Mouse (Mus musculus): ENCODE data around the gene Trim66. TPM values are rescaled to one million over a fixed set of nuclear protein-coding genes. Genes with fewer than 3 reads are reported as not detected.

The Trim66 gene
- polyA plus RNA-seq, 2 experiments, result 0.03 TPM

- ATAC-seq (ENCODE audit: insufficient read depth), result no peak
- H3K4me3 ChIP-seq (ENCODE audit: insufficient read depth in 1 of 2, low read depth in 2 of 2, low read length in 2 of 2), result no peak overlapping the region
- no peaks in the 10 kb centered on the region for H3K9me3 ChIP-seq (ENCODE audit: control insufficient read depth, low read length)
- no peaks in the 10 kb centered on the region for H3K27me3 ChIP-seq (ENCODE audit: control insufficient read depth, insufficient read depth, low read length)
- no peak overlapping the region for H3K27ac ChIP-seq
- WGBS (ENCODE audit: insufficient replicate concordance), result 74% methylated on average over 8 of the region's 8 CpGs
- no peak overlapping the region for H3K9ac ChIP-seq (replicated peaks)
- no peaks in the 10 kb centered on the region for H3K36me3 ChIP-seq (replicated peaks; ENCODE audit: control insufficient read depth, insufficient read depth, low read depth)
- TF ChIP-seq CTCF (IDR thresholded peaks at IDR 0.05; ENCODE audit: low read depth) (no peak), EP300 (IDR thresholded peaks at IDR 0.05; ENCODE audit: low read depth) (no peak)
- no peaks in the 10 kb centered on the region for H3K4me1 ChIP-seq (replicated peaks; ENCODE audit: control insufficient read depth in 2 of 2, insufficient read depth in 2 of 2, low read length in 1 of 2)
- no peak for DNase-seq (ENCODE audit: low read depth in 3 of 3, low spot score in 3 of 3)
- no peak overlapping the region for H3K4me2 ChIP-seq (ENCODE audit: low read depth)
Measured at GRCm38 (mm10) chr7:109460698-109461097, 47.2 kb downstream of the Trim66 start.

GRCm38 (mm10) chr7:109456563-109456962 is 51.4 kb downstream of the Trim66 start:
- no peaks in the 10 kb centered on the region for H3K9me3 ChIP-seq (ENCODE audit: control insufficient read depth, low read length)
- H3K9ac ChIP-seq (replicated peaks), result no peak overlapping the region
- H3K27ac ChIP-seq, result no peak overlapping the region
- TF ChIP-seq CTCF (IDR thresholded peaks at IDR 0.05; ENCODE audit: low read depth) (no peak), EP300 (IDR thresholded peaks at IDR 0.05; ENCODE audit: low read depth) (no peak)
- no peak for ATAC-seq (ENCODE audit: insufficient read depth)
- no peaks in the 10 kb centered on the region for H3K27me3 ChIP-seq (ENCODE audit: control insufficient read depth, insufficient read depth, low read length)
- no peaks in the 10 kb centered on the region for H3K4me1 ChIP-seq (replicated peaks; ENCODE audit: control insufficient read depth in 2 of 2, insufficient read depth in 2 of 2, low read length in 1 of 2)
- H3K4me2 ChIP-seq (ENCODE audit: low read depth), result no peak overlapping the region
- no peaks in the 10 kb centered on the region for H3K36me3 ChIP-seq (replicated peaks; ENCODE audit: control insufficient read depth, insufficient read depth, low read depth)
- H3K4me3 ChIP-seq (ENCODE audit: insufficient read depth in 1 of 2, low read depth in 2 of 2, low read length in 2 of 2), result no peak overlapping the region
- peak in 1 of 3 experiments; percentile 9 for DNase-seq (ENCODE audit: low read depth in 3 of 3, low spot score in 3 of 3)
- WGBS (ENCODE audit: insufficient replicate concordance), result 23% methylated on average over 6 of the region's 6 CpGs

GRCm38 (mm10) chr7:109455748-109456147 is 52.2 kb downstream of the Trim66 start:
- ATAC-seq (ENCODE audit: insufficient read depth), result no peak
- Histone ChIP-seq H3K4me1 (replicated peaks; ENCODE audit: control insufficient read depth in 2 of 2, insufficient read depth in 2 of 2, low read length in 1 of 2) (no peaks in the 10 kb centered on the region), H3K27me3 (ENCODE audit: control insufficient read depth, insufficient read depth, low read length) (no peaks in the 10 kb centered on the region), H3K27ac (no peak overlapping the region), H3K36me3 (replicated peaks; ENCODE audit: control insufficient read depth, insufficient read depth, low read depth) (no peaks in the 10 kb centered on the region), H3K4me3 (ENCODE audit: insufficient read depth in 1 of 2, low read depth in 2 of 2, low read length in 2 of 2) (no peak overlapping the region), H3K9me3 (ENCODE audit: control insufficient read depth, low read length) (no peaks in the 10 kb centered on the region), H3K9ac (replicated peaks) (no peak overlapping the region), H3K4me2 (ENCODE audit: low read depth) (no peak overlapping the region)
- TF ChIP-seq EP300 (IDR thresholded peaks at IDR 0.05; ENCODE audit: low read depth) (no peak), CTCF (IDR thresholded peaks at IDR 0.05; ENCODE audit: low read depth) (no peak)
- 13% methylated on average over 2 of the region's 2 CpGs for WGBS (ENCODE audit: insufficient replicate concordance)
- no peak for DNase-seq (ENCODE audit: low read depth in 3 of 3, low spot score in 3 of 3)

GRCm38 (mm10) chr7:109454856-109455255 is 53.1 kb downstream of the Trim66 start:
- no peak overlapping the region for H3K27ac ChIP-seq
- no peak overlapping the region for H3K9ac ChIP-seq (replicated peaks)
- H3K4me2 ChIP-seq (ENCODE audit: low read depth), result no peak overlapping the region
- no peak for DNase-seq (ENCODE audit: low read depth in 3 of 3, low spot score in 3 of 3)
- WGBS (ENCODE audit: insufficient replicate concordance), result 70% methylated on average over 9 of the region's 9 CpGs
- H3K9me3 ChIP-seq (ENCODE audit: control insufficient read depth, low read length), result no peaks in the 10 kb centered on the region
- no peaks in the 10 kb centered on the region for H3K4me1 ChIP-seq (replicated peaks; ENCODE audit: control insufficient read depth in 2 of 2, insufficient read depth in 2 of 2, low read length in 1 of 2)
- ATAC-seq (ENCODE audit: insufficient read depth), result no peak
- TF ChIP-seq EP300 (IDR thresholded peaks at IDR 0.05; ENCODE audit: low read depth) (no peak), CTCF (IDR thresholded peaks at IDR 0.05; ENCODE audit: low read depth) (no peak)
- no peaks in the 10 kb centered on the region for H3K36me3 ChIP-seq (replicated peaks; ENCODE audit: control insufficient read depth, insufficient read depth, low read depth)
- no peaks in the 10 kb centered on the region for H3K27me3 ChIP-seq (ENCODE audit: control insufficient read depth, insufficient read depth, low read length)
- no peak overlapping the region for H3K4me3 ChIP-seq (ENCODE audit: insufficient read depth in 1 of 2, low read depth in 2 of 2, low read length in 2 of 2)

GRCm38 (mm10) chr7:109448060-109448459 is 59.9 kb downstream of the Trim66 start:
- 61% methylated on average over 2 of the region's 2 CpGs for WGBS (ENCODE audit: insufficient replicate concordance)
- no peak for DNase-seq (ENCODE audit: low read depth in 3 of 3, low spot score in 3 of 3)
- Histone ChIP-seq H3K36me3 (replicated peaks; ENCODE audit: control insufficient read depth, insufficient read depth, low read depth) (no peaks in the 10 kb centered on the region), H3K9ac (replicated peaks) (no peak overlapping the region), H3K27ac (no peak overlapping the region), H3K27me3 (ENCODE audit: control insufficient read depth, insufficient read depth, low read length) (no peaks in the 10 kb centered on the region), H3K4me1 (replicated peaks; ENCODE audit: control insufficient read depth in 2 of 2, insufficient read depth in 2 of 2, low read length in 1 of 2) (no peaks in the 10 kb centered on the region), H3K4me3 (ENCODE audit: insufficient read depth in 1 of 2, low read depth in 2 of 2, low read length in 2 of 2) (no peak overlapping the region), H3K9me3 (ENCODE audit: control insufficient read depth, low read length) (no peaks in the 10 kb centered on the region), H3K4me2 (ENCODE audit: low read depth) (no peak overlapping the region)
- TF ChIP-seq EP300 (IDR thresholded peaks at IDR 0.05; ENCODE audit: low read depth) (no peak), CTCF (IDR thresholded peaks at IDR 0.05; ENCODE audit: low read depth) (no peak)
- ATAC-seq (ENCODE audit: insufficient read depth), result no peak
